Mouse (Mus musculus) inflammation-experienced regulatory T-cells (primary cell): ENCODE data around the gene Ncr1. TPM values are rescaled to one million over a fixed set of nuclear protein-coding genes. Genes with fewer than 3 reads are reported as not detected.

Experiments
- polyA plus RNA-seq, 2 experiments: library from polyadenylated mRNA; unstranded; fragments of 100-300 nt; shearing (Covaris generic); gene quantifications; one replicate each; pipeline ENCODE4 v1.2.1; 2017

Ncr1 gene
- polyA plus RNA-seq: under 1 TPM in 1 of 2 experiments, not detected in 1; 0.32 TPM

DNA sequence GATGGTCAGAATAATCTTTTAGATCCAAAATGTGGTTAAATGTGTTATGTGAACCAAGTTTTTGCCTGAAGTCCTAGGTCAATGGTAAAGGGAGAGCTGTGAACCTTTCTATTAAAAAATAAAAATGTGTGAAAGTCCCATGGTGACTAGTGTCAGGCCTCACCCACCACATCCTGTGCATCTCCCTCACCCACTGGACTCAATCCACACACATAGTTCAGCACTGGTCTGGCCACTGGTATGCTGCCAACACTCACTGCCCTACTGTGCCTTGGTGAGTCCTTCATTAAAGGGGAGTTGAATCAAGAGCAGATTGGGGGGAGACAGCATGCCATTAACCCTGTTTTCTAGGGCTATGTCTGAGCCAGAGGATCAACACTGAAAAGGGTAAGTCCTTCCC, at the start of gene Ncr1:
Gene Ncr1, plus strand, starts transcription at position 216 of the 400 bp plus-strand sequence.

Other genes starting within 250 kb of the Ncr1 start
- 1 to 10 TPM; 1.1 to 3.2 TPM for gene Ttyh1, start 218.3 kb upstream of the Ncr1 start, polyA plus RNA-seq
- gene Leng8, start 200.7 kb upstream of the Ncr1 start, polyA plus RNA-seq: 100 to 1,000 TPM; 148 to 166 TPM
- gene Leng9, start 187.3 kb upstream of the Ncr1 start, polyA plus RNA-seq: 10 to 100 TPM in 1 of 2 experiments, 1 to 10 TPM in 1; 8.8 to 13.5 TPM
- under 1 TPM in 1 of 2 experiments, not detected in 1; 0.61 TPM for gene Cdc42ep5, start 172.9 kb upstream of the Ncr1 start, polyA plus RNA-seq
- gene Lilra5, start 100.0 kb upstream of the Ncr1 start, polyA plus RNA-seq: 1 to 10 TPM in 1 of 2 experiments, not detected in 1; 1.6 TPM
- gene Gp6, start 60.0 kb downstream of the Ncr1 start, polyA plus RNA-seq: under 1 TPM in 1 of 2 experiments, not detected in 1; 0.42 TPM
- 1 to 10 TPM; 4.3 to 6.8 TPM for gene Rdh13, start 107.9 kb downstream of the Ncr1 start, polyA plus RNA-seq
- gene Eps8l1, start 123.0 kb downstream of the Ncr1 start, polyA plus RNA-seq: 10 to 100 TPM in 1 of 2 experiments, 1 to 10 TPM in 1; 6.2 to 30.5 TPM
- 100 to 1,000 TPM; 147 to 198 TPM for gene Ppp1r12c, start 164.0 kb downstream of the Ncr1 start, polyA plus RNA-seq
- gene Tnnt1, start 178.7 kb downstream of the Ncr1 start, polyA plus RNA-seq: 1 to 10 TPM; 4.1 to 9.6 TPM
- gene Tnni3, start 186.5 kb downstream of the Ncr1 start, polyA plus RNA-seq: 1 to 10 TPM in 1 of 2 experiments, not detected in 1; 5.5 TPM
- 1 to 10 TPM in 1 of 2 experiments, not detected in 1; 2.6 TPM for gene Dnaaf3, start 194.7 kb downstream of the Ncr1 start, polyA plus RNA-seq
- gene Syt5, start 209.8 kb downstream of the Ncr1 start, polyA plus RNA-seq: 1 to 10 TPM in 1 of 2 experiments, under 1 TPM in 1; 0.53 to 1.3 TPM